Mouse (Mus musculus): ENCODE measurements around the gene Kctd12.

GRCm38 (mm10) chr14:102982016-102982626 is 316 bp downstream of the Kctd12 start:
- TF ChIP-seq POLR2A (IDR thresholded peaks at IDR 0.05; ENCODE audit: insufficient read depth, low read depth, low read length) = peak; percentile 87
- TF ChIP-seq CTCF (IDR thresholded peaks at IDR 0.05; ENCODE audit: insufficient read depth, low read depth, low read length) = no peak
